Comparison of ENCODE assay signal across 13 mouse cellular contexts in genomic region chr15:36872566-36872965, GRCm38 (mm10).
DNase-seq lines count a peak whose midpoint lies in the region; ATAC-seq and TF ChIP-seq lines count a peak whose summit lies in the region.
"Had no signal": no experiment of that assay in that cellular context is flagged by ENCODE, and none has a peak within 500 bp of the region (broad histone marks: within the 10 kb centered on the region; RNA-seq: fewer than 3 reads in every experiment).

No protein-coding gene starts in this region.

- H3K4me3 ChIP-seq in heart, embryonic 11.5 days (ENCODE audit: low read depth, low read length): no peak overlapping the region
- no peak overlapping the region for H3K4me3 ChIP-seq in hindbrain, embryonic 12.5 days
- H3K4me3 ChIP-seq in hindbrain, embryonic 11.5 days (ENCODE audit: low read depth, low read length): no peak overlapping the region
- no peak overlapping the region for H3K4me3 ChIP-seq in MEL (ENCODE audit: control insufficient read depth in 1 of 2, insufficient read depth in 1 of 2, low read depth in 2 of 2, low read length in 2 of 2)
- no peak overlapping the region for H3K4me3 ChIP-seq in embryonic facial prominence, embryonic 13.5 days
- H3K4me3 ChIP-seq: liver, embryonic 12.5 days had no signal

- H3K4me1 ChIP-seq in heart, embryonic 11.5 days (ENCODE audit: control insufficient read depth, insufficient read depth, low read length): peaks cover 32% of the 10 kb centered on the region
- peaks cover 20% of the 10 kb centered on the region for H3K4me1 ChIP-seq in hindbrain, embryonic 12.5 days
- H3K4me1 ChIP-seq in hindbrain, embryonic 11.5 days (replicated peaks; ENCODE audit: control insufficient read depth, insufficient read depth, low read length): peaks cover 9% of the 10 kb centered on the region; the same call in 1 of the 2 replicates
- peaks cover 25 to 67% of the 10 kb centered on the region in 2 experiments for H3K4me1 ChIP-seq in MEL (ENCODE audit: control insufficient read depth in 1 of 2, insufficient read depth in 2 of 2, low read length in 2 of 2)
- H3K4me1 ChIP-seq in embryonic facial prominence, embryonic 13.5 days: peaks cover 29% of the 10 kb centered on the region

- peak overlapping the region; percentile 89 for H3K27ac ChIP-seq in heart, embryonic 11.5 days (ENCODE audit: low read depth, low read length)
- H3K27ac ChIP-seq in hindbrain, embryonic 12.5 days: 0 out of 2 replicates have a peak overlapping the region, but pooled peaks have one; percentile 79
- no peak overlapping the region for H3K27ac ChIP-seq in hindbrain, embryonic 11.5 days (ENCODE audit: low read depth, low read length)
- H3K27ac ChIP-seq in MEL (ENCODE audit: control insufficient read depth, low read depth, low read length): peak overlapping the region; percentile 82
- peak overlapping the region; percentile 91; the same call in 1 of the 2 replicates for H3K27ac ChIP-seq in embryonic facial prominence, embryonic 13.5 days
- H3K27ac ChIP-seq: hindbrain, postnatal 0 days; liver, embryonic 12.5 days had no signal

- no peak; the same call in 1 of the 2 replicates for TF ChIP-seq RAD21 in MEL (IDR thresholded peaks at IDR 0.05; ENCODE audit: low read depth, low read length)

- no peaks in the 10 kb centered on the region for H3K36me3 ChIP-seq in heart, embryonic 11.5 days (ENCODE audit: control insufficient read depth, insufficient read depth, low read length)
- no peaks in the 10 kb centered on the region for H3K36me3 ChIP-seq in hindbrain, embryonic 12.5 days
- no peaks in the 10 kb centered on the region for H3K36me3 ChIP-seq in hindbrain, embryonic 11.5 days (ENCODE audit: control insufficient read depth, insufficient read depth, low read length)
- H3K36me3 ChIP-seq in MEL (ENCODE audit: control insufficient read depth in 1 of 2, insufficient read depth in 2 of 2, low read length in 2 of 2): peaks cover 0 to 64% of the 10 kb centered on the region in 2 experiments; a peak in 3 of 4 replicates
- H3K36me3 ChIP-seq in embryonic facial prominence, embryonic 13.5 days: no peaks in the 10 kb centered on the region
- H3K36me3 ChIP-seq: liver, embryonic 12.5 days had no signal

- no peaks in the 10 kb centered on the region for H3K9me3 ChIP-seq in heart, embryonic 11.5 days (replicated peaks; ENCODE audit: control insufficient read depth, low read length)
- H3K9me3 ChIP-seq in hindbrain, embryonic 12.5 days (replicated peaks): no peaks in the 10 kb centered on the region
- H3K9me3 ChIP-seq in hindbrain, embryonic 11.5 days (ENCODE audit: control insufficient read depth, low read length): no peaks in the 10 kb centered on the region
- no peaks in the 10 kb centered on the region for H3K9me3 ChIP-seq in MEL (replicated peaks; ENCODE audit: insufficient read depth, low read length)
- H3K9me3 ChIP-seq in embryonic facial prominence, embryonic 13.5 days: no peaks in the 10 kb centered on the region
- H3K9me3 ChIP-seq: liver, embryonic 12.5 days had no signal

- TF ChIP-seq CTCF in MEL (IDR thresholded peaks at IDR 0.05 in 2 of 3, conservative IDR thresholded peaks at IDR 0.05 in 1 of 3; ENCODE audit: control insufficient read depth in 1 of 3, insufficient read depth in 1 of 3, low read depth in 2 of 3, low read length in 3 of 3, poor library complexity in 1 of 3, severe bottlenecking in 1 of 3): no peak

- 0 out of 4 replicates have a peak, but pooled peaks of 1 of the 2 experiments have one; percentile 26 for TF ChIP-seq POLR2A in MEL (IDR thresholded peaks at IDR 0.05; ENCODE audit: control insufficient read depth in 1 of 2, insufficient read depth in 1 of 2, low read depth in 1 of 2, low read length in 2 of 2, poor library complexity in 1 of 2)

- WGBS in heart, embryonic 11.5 days (ENCODE audit: insufficient replicate concordance): 37% methylated on average over 2 of the region's 2 CpGs
- 94% methylated on average over 2 of the region's 2 CpGs for WGBS in hindbrain, embryonic 12.5 days
- 96% methylated on average over 2 of the region's 2 CpGs for WGBS in hindbrain, embryonic 11.5 days
- WGBS in embryonic facial prominence, embryonic 13.5 days: 83% methylated on average over 2 of the region's 2 CpGs

- H3K9ac ChIP-seq in heart, embryonic 11.5 days (ENCODE audit: low read depth, low read length): no peak overlapping the region
- H3K9ac ChIP-seq in hindbrain, embryonic 12.5 days: no peak overlapping the region
- H3K9ac ChIP-seq in hindbrain, embryonic 11.5 days (ENCODE audit: low read depth, low read length): no peak overlapping the region
- H3K9ac ChIP-seq in MEL (ENCODE audit: control insufficient read depth, low read depth, low read length, poor library complexity, severe bottlenecking): no peak overlapping the region
- H3K9ac ChIP-seq in embryonic facial prominence, embryonic 13.5 days: no peak overlapping the region
- H3K9ac ChIP-seq: forebrain, postnatal 0 days; liver, embryonic 12.5 days had no signal

- no peak overlapping the region for H3K4me2 ChIP-seq in heart, embryonic 11.5 days
- no peak overlapping the region for H3K4me2 ChIP-seq in hindbrain, embryonic 12.5 days (replicated peaks)
- H3K4me2 ChIP-seq in hindbrain, embryonic 11.5 days (replicated peaks; ENCODE audit: low read depth, low read length): no peak overlapping the region
- no peak overlapping the region for H3K4me2 ChIP-seq in embryonic facial prominence, embryonic 13.5 days
- H3K4me2 ChIP-seq: liver, embryonic 12.5 days had no signal

- no peaks in the 10 kb centered on the region for H3K79me2 ChIP-seq in MEL (ENCODE audit: control insufficient read depth, insufficient read depth, low read length, poor library complexity)

- ATAC-seq in heart, embryonic 11.5 days (replicated peaks; ENCODE audit: insufficient number of reproducible peaks, low FRiP score, low TSS enrichment): no peak
- ATAC-seq in hindbrain, embryonic 12.5 days (ENCODE audit: low FRiP score): no peak
- ATAC-seq in hindbrain, embryonic 11.5 days (ENCODE audit: low FRiP score): no peak
- ATAC-seq in embryonic facial prominence, embryonic 13.5 days (ENCODE audit: insufficient number of reproducible peaks, insufficient read depth, low FRiP score, low TSS enrichment, low read depth): no peak
- ATAC-seq: activated CD4-positive, CD25-positive, alpha-beta regulatory T cell, adult 4 months; liver, embryonic 12.5 days had no signal

- peak; percentile 95 to 97 for TF ChIP-seq EP300 in MEL (IDR thresholded peaks at IDR 0.05; ENCODE audit: low read depth in 1 of 2, low read length in 2 of 2)

- no peak for DNase-seq in heart, adult 11 months
- DNase-seq in hindbrain, embryonic 11.5 days (ENCODE audit: low spot score): no peak
- DNase-seq in MEL (ENCODE audit: low read depth, low spot score): peak; percentile 82
- DNase-seq in adrenal gland, postnatal 10 days: no peak
- DNase-seq: forebrain, postnatal 0 days; thymus, adult 18-20 months; thymus, postnatal 4 days had no signal

- H3K27me3 ChIP-seq in heart, embryonic 11.5 days (ENCODE audit: control insufficient read depth, insufficient read depth, low read length): no peaks in the 10 kb centered on the region
- no peaks in the 10 kb centered on the region for H3K27me3 ChIP-seq in hindbrain, embryonic 12.5 days
- no peaks in the 10 kb centered on the region for H3K27me3 ChIP-seq in hindbrain, embryonic 11.5 days (ENCODE audit: control insufficient read depth, insufficient read depth, low read length)
- no peaks in the 10 kb centered on the region for H3K27me3 ChIP-seq in MEL (ENCODE audit: control insufficient read depth in 1 of 2, insufficient read depth in 2 of 2, low read length in 2 of 2)
- H3K27me3 ChIP-seq in embryonic facial prominence, embryonic 13.5 days: no peaks in the 10 kb centered on the region
- H3K27me3 ChIP-seq: liver, embryonic 12.5 days had no signal

TF ChIP-seq in MEL, 35 proteins besides CTCF, POLR2A, EP300 and RAD21 (continues in another document):
- TF ChIP-seq E2F4 (IDR thresholded peaks at IDR 0.05; ENCODE audit: borderline replicate concordance, low read depth, low read length) (no peak), JUND (IDR thresholded peaks at IDR 0.05; ENCODE audit: low read depth, low read length) (no peak; the same call in 1 of the 2 replicates), ZMIZ1 (IDR thresholded peaks at IDR 0.05; ENCODE audit: low read depth, low read length) (no peak), MAZ (IDR thresholded peaks at IDR 0.05; ENCODE audit: low read depth, low read length) (no peak), MAX (IDR thresholded peaks at IDR 0.05; ENCODE audit: low read length) (no peak), POLR2AphosphoS5 (IDR thresholded peaks at IDR 0.05; ENCODE audit: borderline replicate concordance, low read depth, low read length) (no peak), SMC3 (IDR thresholded peaks at IDR 0.05; ENCODE audit: low read depth, low read length) (no peak; the same call in 1 of the 2 replicates), MAFK (IDR thresholded peaks at IDR 0.05; ENCODE audit: borderline replicate concordance, low read depth, low read length) (no peak), USF1 (IDR thresholded peaks at IDR 0.05; ENCODE audit: low read depth, low read length) (no peak), CHD2 (IDR thresholded peaks at IDR 0.05; ENCODE audit: low read length) (no peak), POLR2AphosphoS2 (IDR thresholded peaks at IDR 0.05; ENCODE audit: low read length) (no peak), USF2 (IDR thresholded peaks at IDR 0.05; ENCODE audit: borderline replicate concordance in 1 of 2, insufficient read depth in 1 of 2, low read depth in 1 of 2, low read length in 2 of 2) (no peak), BHLHE40 (IDR thresholded peaks at IDR 0.05; ENCODE audit: borderline replicate concordance, low read depth, low read length) (0 out of 2 replicates have a peak, but pooled peaks have one; percentile 26), SIN3A (IDR thresholded peaks at IDR 0.05; ENCODE audit: low read length) (peak; percentile 88), ELF1 (IDR thresholded peaks at IDR 0.05; ENCODE audit: low read depth, low read length) (no peak), HCFC1 (IDR thresholded peaks at IDR 0.05; ENCODE audit: low read depth, low read length) (peak; percentile 56), MXI1 (IDR thresholded peaks at IDR 0.05; ENCODE audit: low read depth, low read length) (0 out of 2 replicates have a peak, but pooled peaks have one; percentile 16), MYB (IDR thresholded peaks at IDR 0.05; ENCODE audit: low read depth, low read length) (peak; percentile 92), CHD1 (IDR thresholded peaks at IDR 0.05; ENCODE audit: low read depth, low read length) (no peak), GABPA (IDR thresholded peaks at IDR 0.05; ENCODE audit: low read depth, low read length) (no peak), ZC3H11A (IDR thresholded peaks at IDR 0.05; ENCODE audit: low read depth, low read length) (no peak), TBP (IDR thresholded peaks at IDR 0.05; ENCODE audit: low read depth, low read length) (peak; percentile 46; the same call in 1 of the 2 replicates), NELFE (IDR thresholded peaks at IDR 0.05; ENCODE audit: low read depth, low read length) (no peak), TCF12 (IDR thresholded peaks at IDR 0.05; ENCODE audit: low read depth, low read length) (peak; percentile 81)
